Mouse (Mus musculus) hindbrain, embryonic 12.5 days (tissue): ENCODE measurements around the gene Mdm2. TPM values are rescaled to one million over a fixed set of nuclear protein-coding genes. Genes with fewer than 3 reads are reported as not detected.
"Not testable (repeated sequence)": the region's sequence is repeated elsewhere in the genome, so short reads cannot be mapped to it uniquely, and the experiment has no call there.

Experiments used
- ATAC-seq: fragments of 200-750 bp; cut with Nextera tagmentation; 2 replicates; pipeline ENCODE4 v1.8.0; 2017; ENCODE audit warnings: moderate TSS enrichment; ENCODE audit not compliant: low FRiP score
- H3K27ac ChIP-seq: fragments of 300-500 bp; sonication (generic); 2 replicates; pipeline ENCODE4 v1.5.1; 2016; ENCODE audit warnings: mild to moderate bottlenecking
- H3K27me3 ChIP-seq: fragments of 300-500 bp; sonication (generic); 2 replicates; pipeline ENCODE4 v1.6.1; 2016; ENCODE audit warnings: mild to moderate bottlenecking
- H3K36me3 ChIP-seq: fragments of 300-500 bp; sonication (generic); 2 replicates; pipeline ENCODE4 v1.6.1; 2016; ENCODE audit warnings: mild to moderate bottlenecking
- H3K4me1 ChIP-seq: fragments of 300-500 bp; sonication (generic); 2 replicates; pipeline ENCODE4 v1.6.1; 2016
- H3K4me2 ChIP-seq: fragments of 300-500 bp; sonication (generic); replicated peaks from 2 replicates; pipeline ENCODE4 v1.6.1; 2016; ENCODE audit warnings: mild to moderate bottlenecking
- H3K4me3 ChIP-seq: fragments of 300-500 bp; sonication (generic); 2 replicates; pipeline ENCODE4 v1.5.1; 2016; ENCODE audit warnings: mild to moderate bottlenecking
- H3K9ac ChIP-seq: fragments of 300-500 bp; sonication (generic); 2 replicates; pipeline ENCODE4 v1.6.1; 2016; ENCODE audit warnings: mild to moderate bottlenecking, moderate library complexity
- H3K9me3 ChIP-seq: fragments of 300-500 bp; sonication (generic); replicated peaks from 2 replicates; pipeline ENCODE4 v1.6.1; 2016; ENCODE audit warnings: mild to moderate bottlenecking
- WGBS: fragments of 180-500 bp; shearing (Covaris S2); methylation state at CpG from one replicate; pipeline ENCODE4 v1.1.7; 2016; 5-methylcytosine and 5-hydroxymethylcytosine counted together
- polyA plus RNA-seq: library from polyadenylated mRNA; unstranded; fragments of >200 nt; fragmentation: Nextera tagmentation; extraction: Ambion mirVana; gene quantifications from 2 replicates; pipeline ENCODE4 v1.2.1, GENCODE M21; 2016

Gene Mdm2
- polyA plus RNA-seq, 1 experiment from 2014 or later = 69.2 TPM

DNA sequence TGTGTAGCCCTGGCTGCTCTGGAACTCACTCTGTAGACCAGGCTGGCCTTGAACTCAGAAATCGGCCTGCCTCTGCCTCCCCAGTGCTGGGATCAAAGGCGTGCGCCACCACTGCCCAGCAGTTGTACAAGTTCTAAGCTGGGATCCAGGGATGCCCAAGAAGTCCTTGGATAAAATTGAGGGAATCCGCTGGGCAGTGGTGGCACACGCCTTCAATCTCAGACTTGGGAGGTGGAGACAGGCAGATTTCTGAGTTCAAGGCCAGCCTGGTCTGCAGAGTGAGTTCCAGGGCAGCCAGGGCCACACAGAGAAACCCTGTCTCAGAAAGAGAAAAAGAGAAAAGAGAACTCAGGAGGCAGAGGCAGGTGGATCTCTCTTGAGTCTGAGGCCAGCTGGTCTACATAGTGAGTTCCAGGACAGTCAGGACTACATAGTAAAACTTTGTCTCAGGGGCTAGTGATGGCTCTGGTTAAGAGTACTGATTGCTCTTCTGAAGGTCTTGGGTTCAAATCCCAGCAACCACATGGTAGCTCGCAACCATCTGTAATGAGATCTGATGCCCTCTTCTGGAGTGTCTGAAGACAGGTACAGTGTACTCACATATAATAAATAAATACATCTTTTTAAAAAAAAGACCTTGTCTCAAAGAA lies 6.1 kb downstream of the Mdm2 start:
- not testable (repeated sequence) for H3K4me2 ChIP-seq, H3K27ac ChIP-seq, H3K9me3 ChIP-seq, H3K9ac ChIP-seq, H3K27me3 ChIP-seq, ATAC-seq, H3K4me3 ChIP-seq
- H3K4me1 ChIP-seq = peaks cover 12% of the 10 kb centered on the region
- WGBS = 93% methylated on average over 6 of the region's 6 CpGs
- peaks cover 69% of the 10 kb centered on the region for H3K36me3 ChIP-seq

DNA sequence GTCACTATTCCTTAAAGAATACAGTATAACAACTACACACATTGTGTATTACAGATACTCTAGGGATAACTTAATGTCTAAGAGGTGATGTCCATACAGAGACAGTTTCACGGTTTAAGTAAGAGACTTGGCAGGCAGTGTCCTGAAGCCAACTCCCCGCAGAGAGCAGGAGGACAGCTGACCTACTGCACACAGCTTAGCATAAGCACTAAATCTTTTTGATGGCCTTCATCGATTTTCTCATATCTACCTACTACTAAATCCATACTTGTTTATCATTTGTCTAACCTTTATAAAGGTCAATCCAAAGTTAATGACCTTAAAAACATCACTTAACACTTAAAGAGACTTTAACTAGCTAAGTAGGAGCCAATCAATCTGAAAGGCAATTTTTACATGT lies 7.1 kb downstream of the Mdm2 start:
- Histone ChIP-seq H3K4me1 (peaks cover 4% of the 10 kb centered on the region), H3K9me3 (no peaks in the 10 kb centered on the region), H3K9ac (no peak overlapping the region), H3K27me3 (no peaks in the 10 kb centered on the region), H3K4me3 (no peak overlapping the region), H3K4me2 (no peak overlapping the region), H3K36me3 (peaks cover 74% of the 10 kb centered on the region), H3K27ac (no peak overlapping the region)
- ATAC-seq = no peak
- 92% methylated on average over 3 of the region's 3 CpGs for WGBS

DNA sequence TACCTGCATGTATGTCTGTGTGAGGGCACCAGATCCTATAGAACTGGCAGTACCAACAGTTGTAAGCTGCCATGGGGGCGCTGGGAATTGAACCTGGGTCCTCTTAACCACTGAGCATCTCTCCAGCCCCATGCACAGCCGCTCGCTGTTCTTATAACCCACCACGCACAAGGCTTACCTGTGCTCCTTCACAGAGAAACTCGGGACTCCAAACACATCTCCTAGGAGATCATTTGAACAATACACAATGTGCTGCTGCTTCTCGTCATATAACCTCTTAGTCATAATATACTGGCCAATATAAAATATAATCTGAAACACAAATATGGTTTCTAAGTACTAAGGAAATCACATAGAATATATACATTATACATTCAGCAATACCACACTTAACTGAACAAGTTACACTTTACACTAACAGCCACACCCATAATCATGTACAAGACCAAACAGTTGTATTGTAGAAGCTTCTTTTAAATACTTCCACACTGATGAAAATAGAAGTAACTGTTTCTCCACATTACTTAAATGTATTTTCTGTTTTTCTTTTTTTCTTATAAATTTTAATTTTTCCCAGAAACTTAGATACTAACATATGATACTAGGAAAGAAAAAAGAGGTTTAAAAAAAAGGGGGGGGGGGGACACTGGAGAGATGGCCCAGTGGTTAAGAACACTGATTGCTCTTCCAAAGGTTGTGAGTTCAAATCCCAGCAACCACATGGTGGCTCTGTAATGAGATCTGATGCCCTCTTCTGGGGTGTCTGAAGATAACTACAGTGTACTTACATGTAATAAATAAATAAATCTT lies 8.3 kb downstream of the Mdm2 start:
- Histone ChIP-seq H3K27me3 (no peaks in the 10 kb centered on the region), H3K9me3 (no peaks in the 10 kb centered on the region), H3K27ac (no peak overlapping the region), H3K9ac (no peak overlapping the region), H3K36me3 (peaks cover 85% of the 10 kb centered on the region), H3K4me2 (no peak overlapping the region), H3K4me1 (peaks cover 4% of the 10 kb centered on the region), H3K4me3 (no peak overlapping the region)
- ATAC-seq = no peak
- WGBS = 94% methylated on average over 6 of the region's 6 CpGs

DNA sequence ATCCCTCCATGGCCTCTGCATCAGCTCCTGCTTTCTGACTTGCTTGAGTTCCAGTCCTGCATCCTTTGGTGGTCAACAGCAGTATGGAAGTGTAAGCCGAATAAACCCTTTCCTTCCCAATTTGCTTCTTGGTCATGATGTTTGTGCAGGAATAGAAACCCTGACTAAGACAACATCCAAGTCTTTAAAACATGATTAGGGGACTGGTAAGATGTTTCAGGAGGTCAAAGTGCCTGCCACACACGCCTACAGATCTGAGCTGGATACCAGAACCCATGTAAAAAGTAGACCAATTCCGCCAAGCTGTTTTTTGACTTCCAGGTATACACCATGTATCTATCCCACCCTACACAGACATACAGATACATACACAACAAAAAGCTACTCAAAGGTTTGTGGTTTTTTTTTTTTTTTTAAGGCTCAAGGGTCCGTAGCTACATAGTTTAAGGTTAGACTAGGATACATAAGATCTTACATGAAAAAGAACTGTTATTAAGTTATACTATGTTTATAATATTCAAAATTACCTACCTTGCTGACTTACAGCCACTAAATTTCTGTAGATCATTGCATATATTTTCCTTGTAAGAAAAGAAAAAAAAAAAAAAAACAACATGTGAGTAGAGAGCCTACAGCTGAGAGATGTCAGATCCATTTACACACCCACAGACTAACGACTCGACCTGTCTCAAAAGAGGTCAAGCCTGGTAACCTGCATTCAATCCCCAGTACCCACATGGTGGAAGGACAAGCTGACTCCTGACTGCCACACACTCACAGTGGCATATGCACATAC lies 9.3 kb downstream of the Mdm2 start:
- 92% methylated on average over 6 of the region's 6 CpGs for WGBS
- H3K4me1 ChIP-seq = no peaks in the 10 kb centered on the region

GRCm38 (mm10) chr10:117700450-117700849 lies 10.1 kb downstream of the Mdm2 start:
- peaks cover 94% of the 10 kb centered on the region for H3K36me3 ChIP-seq
- no peak overlapping the region for H3K9ac ChIP-seq
- no peak overlapping the region for H3K4me3 ChIP-seq
- no peaks in the 10 kb centered on the region for H3K9me3 ChIP-seq
- no peak overlapping the region for H3K27ac ChIP-seq
- 93% methylated on average over 1 of the region's 1 CpGs for WGBS
- H3K4me2 ChIP-seq = no peak overlapping the region
- H3K4me1 ChIP-seq = no peaks in the 10 kb centered on the region
- no peaks in the 10 kb centered on the region for H3K27me3 ChIP-seq
- ATAC-seq = no peak

More for the DNA sequence above, 9.3 kb downstream of the Mdm2 start:
- Histone ChIP-seq H3K27ac (no peak overlapping the region), H3K27me3 (no peaks in the 10 kb centered on the region), H3K4me2 (no peak overlapping the region), H3K9ac (no peak overlapping the region), H3K4me3 (no peak overlapping the region), H3K36me3 (peaks cover 87% of the 10 kb centered on the region), H3K9me3 (no peaks in the 10 kb centered on the region)
- no peak for ATAC-seq

DNA sequence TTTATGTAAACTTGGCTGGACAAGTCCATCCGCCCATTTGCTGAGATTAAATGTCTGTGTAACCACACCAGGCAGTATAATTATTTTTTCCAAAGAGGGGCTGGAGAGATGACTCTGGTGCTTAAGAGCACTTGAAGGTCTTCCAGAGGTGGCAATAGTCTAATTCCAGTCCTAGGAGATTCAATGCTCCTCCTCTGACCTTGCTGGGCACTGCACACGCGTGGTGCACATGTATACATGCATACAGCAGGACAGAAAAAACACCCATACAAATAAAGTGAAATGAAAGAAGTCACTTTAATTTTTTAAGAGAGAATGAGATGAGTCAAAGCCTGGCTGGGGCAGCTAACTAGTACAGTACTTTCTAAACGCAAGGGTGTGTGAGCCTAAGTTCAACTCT lies 10.6 kb downstream of the Mdm2 start:
- 93% methylated on average over 4 of the region's 4 CpGs for WGBS
- no peak for ATAC-seq
- H3K4me1 ChIP-seq = no peaks in the 10 kb centered on the region
- H3K36me3 ChIP-seq = peaks cover 94% of the 10 kb centered on the region
- H3K9me3 ChIP-seq = no peaks in the 10 kb centered on the region
- H3K27ac ChIP-seq = no peak overlapping the region
- H3K27me3 ChIP-seq = no peaks in the 10 kb centered on the region
- no peak overlapping the region for H3K4me2 ChIP-seq
- no peak overlapping the region for H3K9ac ChIP-seq
- H3K4me3 ChIP-seq = no peak overlapping the region

- Histone ChIP-seq H3K27ac (no peak overlapping the region), H3K9me3 (no peaks in the 10 kb centered on the region), H3K4me3 (no peak overlapping the region), H3K9ac (no peak overlapping the region), H3K36me3 (peaks cover 93% of the 10 kb centered on the region), H3K4me2 (no peak overlapping the region), H3K27me3 (no peaks in the 10 kb centered on the region), H3K4me1 (no peaks in the 10 kb centered on the region)
- 97% methylated on average over 10 of the region's 10 CpGs for WGBS
- ATAC-seq = no peak
Measured at GRCm38 (mm10) chr10:117698313-117699138, 12.0 kb downstream of the Mdm2 start.

- Histone ChIP-seq H3K9ac (no peak overlapping the region), H3K4me3 (no peak overlapping the region), H3K27me3 (no peaks in the 10 kb centered on the region), H3K4me2 (no peak overlapping the region), H3K9me3 (no peaks in the 10 kb centered on the region), H3K4me1 (no peaks in the 10 kb centered on the region), H3K27ac (no peak overlapping the region), H3K36me3 (peaks cover 90% of the 10 kb centered on the region)
- no peak for ATAC-seq
- WGBS = 97% methylated on average over 3 of the region's 3 CpGs
Measured at GRCm38 (mm10) chr10:117697561-117698115, 12.9 kb downstream of the Mdm2 start.

DNA sequence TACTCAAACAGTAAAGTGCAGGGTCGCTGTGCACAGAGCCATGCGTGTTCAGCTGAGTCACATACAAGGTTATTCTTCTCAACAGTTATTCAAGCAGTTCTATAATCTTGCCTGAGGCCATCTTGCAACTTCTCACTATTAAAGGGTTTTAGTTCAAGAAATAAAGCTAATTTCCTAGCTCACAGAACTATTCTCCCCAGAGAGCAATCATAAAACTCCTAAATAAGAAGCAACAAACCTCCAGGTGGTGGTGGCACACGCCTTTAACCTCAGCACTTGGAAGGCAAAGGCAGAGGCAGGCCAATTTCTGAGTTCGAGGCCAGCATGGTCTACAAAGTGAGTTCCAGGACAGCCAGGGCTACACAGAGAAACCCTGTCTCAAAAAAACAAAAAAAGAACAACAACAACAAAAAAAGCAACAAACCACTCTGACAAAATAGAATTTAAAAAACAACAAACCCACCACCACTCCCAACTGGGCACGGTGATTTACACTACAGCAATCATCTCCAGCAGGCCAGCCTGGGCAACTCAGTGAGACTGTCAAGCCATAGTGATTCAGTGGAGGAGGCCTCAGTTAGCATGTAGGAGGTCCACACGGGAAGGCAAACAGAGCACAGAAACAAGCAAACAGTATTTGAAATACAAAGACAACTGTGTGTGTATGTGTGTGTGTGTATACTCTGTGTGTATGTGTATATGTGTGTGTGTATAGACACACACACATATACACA lies 13.6 kb downstream of the Mdm2 start:
- no peaks in the 10 kb centered on the region for H3K27me3 ChIP-seq
- ATAC-seq = no peak
- no peak overlapping the region for H3K9ac ChIP-seq
- no peak overlapping the region for H3K4me2 ChIP-seq
- H3K4me1 ChIP-seq = no peaks in the 10 kb centered on the region
- no peak overlapping the region for H3K27ac ChIP-seq
- H3K9me3 ChIP-seq = no peaks in the 10 kb centered on the region
- WGBS = 92% methylated on average over 6 of the region's 6 CpGs
- H3K4me3 ChIP-seq = no peak overlapping the region
- peaks cover 91% of the 10 kb centered on the region for H3K36me3 ChIP-seq

DNA sequence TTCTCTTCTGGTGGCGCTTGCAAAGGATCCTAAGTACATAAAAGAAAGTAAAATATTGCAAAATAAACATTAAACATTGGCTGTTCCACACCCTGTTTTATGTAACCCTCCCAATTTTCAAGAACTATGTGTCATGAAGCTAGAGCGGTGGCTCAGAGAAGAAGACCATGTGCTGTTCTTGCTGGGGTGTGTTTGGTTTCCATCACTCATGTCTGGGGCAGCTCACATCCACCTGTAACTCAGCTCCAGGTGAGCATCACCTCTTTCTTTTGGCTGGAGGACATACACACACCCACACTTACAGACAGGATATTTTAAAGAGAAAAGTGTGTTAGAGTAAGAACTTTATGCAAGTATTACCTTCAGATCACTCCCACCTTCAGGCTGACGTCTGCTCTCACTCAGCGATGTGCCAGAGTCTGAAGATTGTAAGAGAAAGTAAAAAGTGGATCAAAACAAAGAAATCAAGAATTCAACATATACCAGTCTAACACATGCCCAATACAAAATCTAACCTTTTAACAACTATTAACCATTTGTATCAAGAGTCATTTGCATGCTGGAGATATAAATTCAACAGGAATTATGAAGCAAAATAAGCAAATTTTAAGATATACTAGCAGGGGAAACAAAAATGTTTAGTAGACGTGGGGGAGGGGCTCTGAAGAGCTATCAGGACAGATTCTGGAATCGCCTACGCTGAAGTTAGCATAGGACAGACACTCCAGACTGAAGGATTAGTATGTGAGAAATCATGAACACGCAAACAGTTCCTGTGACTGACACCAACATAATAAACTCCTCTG lies 14.3 kb downstream of the Mdm2 start:
- Histone ChIP-seq H3K27me3 (no peaks in the 10 kb centered on the region), H3K36me3 (peaks cover 91% of the 10 kb centered on the region), H3K4me3 (no peak overlapping the region), H3K27ac (no peak overlapping the region), H3K9me3 (no peaks in the 10 kb centered on the region), H3K4me2 (no peak overlapping the region), H3K9ac (no peak overlapping the region), H3K4me1 (no peaks in the 10 kb centered on the region)
- no peak for ATAC-seq
- 92% methylated on average over 8 of the region's 8 CpGs for WGBS
